Mouse (Mus musculus) heart, postnatal 0 days (tissue): ENCODE results near the gene Rilpl1. TPM values are rescaled to one million over a fixed set of nuclear protein-coding genes. Genes with fewer than 3 reads are reported as not detected.
A peak's percentile ranks its signal among the peaks of the same experiment; 100 is the strongest.

Experiments used
- ATAC-seq: fragments of 200-750 bp; cut with Nextera tagmentation; 2 replicates; pipeline ENCODE4 v1.8.0; 2017; ENCODE audit warnings: low read depth, moderate number of reproducible peaks, moderate library complexity; ENCODE audit not compliant: insufficient read depth
- DNase-seq: peaks from one replicate; pipeline ENCODE4 v3.0.0-alpha.2; 2016; ENCODE audit warnings: low spot score
- H3K27ac ChIP-seq: fragments of 300-500 bp; sonication (generic); 2 replicates; pipeline ENCODE4 v1.5.1; 2014; ENCODE audit warnings: low read depth, mild to moderate bottlenecking
- H3K27me3 ChIP-seq: fragments of 300-500 bp; sonication (generic); 2 replicates; pipeline ENCODE4 v1.6.1; 2014; ENCODE audit warnings: low read length, mixed read lengths; ENCODE audit not compliant: control insufficient read depth, insufficient read depth
- H3K36me3 ChIP-seq: fragments of 300-500 bp; sonication (generic); replicated peaks from 2 replicates; pipeline ENCODE4 v1.6.1; 2014; ENCODE audit warnings: low read length, mixed read lengths; ENCODE audit not compliant: control insufficient read depth, insufficient read depth
- H3K4me1 ChIP-seq: fragments of 300-500 bp; sonication (generic); 2 replicates; pipeline ENCODE4 v1.6.1; 2014; ENCODE audit warnings: antibody characterized with exemption; ENCODE audit not compliant: control insufficient read depth, insufficient read depth
- H3K4me2 ChIP-seq: fragments of 300-500 bp; sonication (generic); 2 replicates; pipeline ENCODE4 v1.6.1; 2014; ENCODE audit warnings: low read depth, mild to moderate bottlenecking, low read length, moderate library complexity
- H3K4me3 ChIP-seq: fragments of 300-500 bp; sonication (generic); 2 replicates; pipeline ENCODE4 v1.5.1; 2014; ENCODE audit warnings: low read depth, low read length
- H3K9ac ChIP-seq: fragments of 300-500 bp; sonication (generic); replicated peaks from 2 replicates; pipeline ENCODE4 v1.6.1; 2014; ENCODE audit warnings: low read depth, low read length, mixed read lengths
- H3K9me3 ChIP-seq: fragments of 300-500 bp; sonication (generic); replicated peaks from 2 replicates; pipeline ENCODE4 v1.6.1; 2016; ENCODE audit warnings: low read length; ENCODE audit not compliant: control insufficient read depth
- CTCF ChIP-seq: IDR thresholded peaks from 2 replicates; pipeline ENCODE4 v1.5.1; 2016; ENCODE audit warnings: antibody characterized with exemption, control low read depth, low read depth
- EP300 ChIP-seq: IDR thresholded peaks from 2 replicates; pipeline ENCODE4 v1.6.1; 2016; ENCODE audit warnings: antibody characterized with exemption, low read depth
- WGBS: fragments of 180-500 bp; shearing (Covaris S2); extraction: QIAGEN DNeasy Blood & Tissue Kit; methylation state at CpG from one replicate; pipeline ENCODE4 v1.1.7; 2014; 5-methylcytosine and 5-hydroxymethylcytosine counted together
- polyA plus RNA-seq: library from polyadenylated mRNA; unstranded; fragments of >200 nt; fragmentation: Nextera tagmentation; extraction: Ambion mirVana; gene quantifications from 2 replicates; pipeline ENCODE4 v1.2.1, GENCODE M21; 2015
- total RNA-seq: library from RNA; depleted of rRNA; stranded (reverse); fragments of >200 nt; gene quantifications from 2 replicates; pipeline ENCODE4 v1.2.3, GENCODE M21; 2014; ENCODE audit warnings: low replicate concordance

The Rilpl1 gene
- total and polyA plus RNA-seq, 2 experiments from 2014 or later: 40.5 to 52.1 TPM

- peak overlapping the region; percentile 78 for H3K4me2 ChIP-seq
- H3K9me3 ChIP-seq: no peaks in the 10 kb centered on the region
- peak overlapping the region; percentile 100 for H3K27ac ChIP-seq
- no peaks in the 10 kb centered on the region for H3K27me3 ChIP-seq
- peak; percentile 11 for DNase-seq
- H3K9ac ChIP-seq: peak overlapping the region; percentile 84
- no peak for TF ChIP-seq CTCF
- no peak for TF ChIP-seq EP300
- peaks cover 18% of the 10 kb centered on the region for H3K4me1 ChIP-seq
- ATAC-seq: no peak
- peak overlapping the region; percentile 69 for H3K4me3 ChIP-seq
- H3K36me3 ChIP-seq: no peaks in the 10 kb centered on the region
- WGBS: 4% methylated on average over 13 of the region's 13 CpGs
These were observed 48.7 kb downstream of the Rilpl1 start for GRCm38 (mm10) chr5:124482436-124482965.

GRCm38 (mm10) chr5:124481714-124482113 is 49.5 kb downstream of the Rilpl1 start:
- no peaks in the 10 kb centered on the region for H3K36me3 ChIP-seq
- H3K4me1 ChIP-seq: peaks cover 18% of the 10 kb centered on the region
- no peak for ATAC-seq
- no peak overlapping the region for H3K27ac ChIP-seq
- no peak overlapping the region for H3K4me3 ChIP-seq
- no peak overlapping the region for H3K9ac ChIP-seq
- DNase-seq: no peak
- no peaks in the 10 kb centered on the region for H3K27me3 ChIP-seq
- H3K9me3 ChIP-seq: no peaks in the 10 kb centered on the region
- no peak overlapping the region for H3K4me2 ChIP-seq
- no peak for TF ChIP-seq CTCF
- no peak for TF ChIP-seq EP300
- 87% methylated on average over 4 of the region's 4 CpGs for WGBS

DNA sequence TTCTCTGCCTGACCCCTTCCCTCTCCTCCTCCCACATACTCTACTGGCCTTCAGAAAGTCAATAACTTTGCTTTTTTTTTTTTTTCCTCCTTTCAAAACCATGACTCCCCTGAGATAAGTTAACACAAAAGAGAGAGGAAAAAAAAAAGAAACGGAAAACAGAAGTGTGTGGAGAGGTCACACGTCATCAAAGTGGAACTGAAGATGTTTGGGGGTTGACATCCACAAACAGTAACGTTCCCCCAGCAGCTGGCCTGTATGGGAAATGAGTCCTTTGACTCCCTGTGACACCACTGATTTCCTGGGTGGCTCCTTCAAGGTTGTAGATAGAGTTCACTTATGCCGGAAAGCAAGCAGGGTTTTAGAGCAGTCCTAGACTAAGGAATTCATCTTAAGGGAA is 51.1 kb downstream of the Rilpl1 start:
- Histone ChIP-seq H3K27ac (peak overlapping the region; percentile 43; the same call in 1 of the 2 replicates), H3K4me3 (no peak overlapping the region), H3K36me3 (no peaks in the 10 kb centered on the region), H3K9ac (no peak overlapping the region), H3K4me2 (no peak overlapping the region), H3K27me3 (no peaks in the 10 kb centered on the region), H3K9me3 (no peaks in the 10 kb centered on the region), H3K4me1 (peaks cover 18% of the 10 kb centered on the region)
- TF ChIP-seq EP300 (no peak), CTCF (no peak)
- DNase-seq (no peak), ATAC-seq (no peak)
- 43% methylated on average over 4 of the region's 4 CpGs for WGBS

DNA sequence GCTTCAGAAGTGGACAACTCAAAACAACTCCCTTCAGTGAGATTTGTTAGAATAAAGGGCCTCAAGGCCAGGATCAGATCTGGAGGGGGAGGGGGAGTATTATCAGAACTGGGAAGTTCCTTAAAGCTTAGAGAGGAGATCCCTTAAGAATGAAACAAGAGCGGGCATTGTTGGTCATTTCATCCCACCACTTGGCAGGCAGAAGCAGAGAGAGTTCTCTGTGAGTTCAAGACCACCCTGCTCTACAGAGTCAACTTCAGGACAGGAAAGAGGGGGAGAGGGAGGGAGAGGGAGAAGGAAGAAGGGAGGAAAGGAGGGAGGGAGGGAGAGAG is 52.4 kb downstream of the Rilpl1 start:
- H3K9me3 ChIP-seq: no peaks in the 10 kb centered on the region
- 60% methylated on average over 1 of the region's 1 CpGs for WGBS
- H3K4me1 ChIP-seq: peaks cover 10% of the 10 kb centered on the region
- H3K4me2 ChIP-seq: peak overlapping the region; percentile 95; the same call in 1 of the 2 replicates
- ATAC-seq (no peak), DNase-seq (no peak)
- H3K9ac ChIP-seq: no peak overlapping the region
- peak overlapping the region; percentile 81 for H3K27ac ChIP-seq
- no peak overlapping the region for H3K4me3 ChIP-seq
- no peaks in the 10 kb centered on the region for H3K27me3 ChIP-seq
- H3K36me3 ChIP-seq: no peaks in the 10 kb centered on the region
- TF ChIP-seq EP300: no peak
- TF ChIP-seq CTCF: no peak

DNA sequence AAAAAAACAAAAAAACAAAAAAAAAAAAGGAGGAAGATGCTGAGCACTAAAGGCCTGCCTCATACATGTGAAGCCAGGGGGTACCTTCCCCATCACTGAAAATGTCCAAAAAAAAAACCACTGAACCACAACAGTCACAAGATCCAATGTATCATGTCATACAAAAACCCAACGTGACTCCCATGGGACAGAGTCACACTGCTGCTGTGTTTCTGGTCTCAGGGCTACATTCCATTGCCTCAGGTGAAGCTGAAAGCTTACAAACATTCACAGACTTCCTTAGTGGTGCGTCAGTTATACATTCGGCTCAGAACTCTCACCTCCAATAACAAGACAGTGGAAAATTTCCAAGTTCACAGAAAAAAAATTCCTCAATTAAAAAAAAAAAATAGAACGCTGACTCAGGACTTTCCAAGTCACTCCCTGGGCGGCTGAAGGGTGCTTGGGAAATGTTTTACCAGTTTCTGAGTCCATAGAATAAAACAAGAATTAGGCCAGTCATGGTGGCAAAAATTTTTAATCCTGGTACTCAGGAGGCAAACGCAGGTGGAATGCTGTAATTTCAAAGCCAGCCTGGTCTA is 60.5 kb downstream of the Rilpl1 start:
- DNase-seq (no peak), ATAC-seq (no peak)
- no peak overlapping the region for H3K9ac ChIP-seq
- TF ChIP-seq EP300 (no peak), CTCF (no peak)
- WGBS: 76% methylated on average over 6 of the region's 6 CpGs
- no peak overlapping the region for H3K27ac ChIP-seq
- H3K9me3 ChIP-seq: no peaks in the 10 kb centered on the region
- H3K4me2 ChIP-seq: no peak overlapping the region
- no peaks in the 10 kb centered on the region for H3K4me1 ChIP-seq
- peaks cover 12% of the 10 kb centered on the region; the same call in 1 of the 2 replicates for H3K36me3 ChIP-seq
- no peak overlapping the region for H3K4me3 ChIP-seq
- no peaks in the 10 kb centered on the region for H3K27me3 ChIP-seq

- no peak overlapping the region for H3K4me2 ChIP-seq
- 87% methylated on average over 6 of the region's 6 CpGs for WGBS
- no peaks in the 10 kb centered on the region for H3K27me3 ChIP-seq
- TF ChIP-seq CTCF (no peak), EP300 (no peak)
- DNase-seq (no peak), ATAC-seq (no peak)
- H3K4me1 ChIP-seq: no peaks in the 10 kb centered on the region
- H3K9me3 ChIP-seq: no peaks in the 10 kb centered on the region
- H3K27ac ChIP-seq: no peak overlapping the region
- no peak overlapping the region for H3K4me3 ChIP-seq
- no peak overlapping the region for H3K9ac ChIP-seq
- peaks cover 12% of the 10 kb centered on the region; the same call in 1 of the 2 replicates for H3K36me3 ChIP-seq
These were observed 61.7 kb downstream of the Rilpl1 start for GRCm38 (mm10) chr5:124469486-124469885.
